Mouse (Mus musculus): ENCODE data around the gene Olfr959. TPM values are rescaled to one million over a fixed set of nuclear protein-coding genes. Genes with fewer than 3 reads are reported as not detected.

Gene Olfr959
- polyA plus RNA-seq, 1 experiment, result not detected

GRCm38 (mm10) chr9:39553946-39554345, 21.4 kb downstream of the Olfr959 start, which contains the start of gene Olfr958:
Gene Olfr958 (minus strand): TSS chr9:39554054.
- 80% methylated on average over 2 of the region's 2 CpGs for WGBS

GRCm38 (mm10) chr9:39550806-39551205, 24.6 kb downstream of the Olfr959 start:
- no peak for DNase-seq
- Histone ChIP-seq H3K4me3 (ENCODE audit: control insufficient read depth, insufficient read depth, low read length) (no peak overlapping the region), H3K36me3 (ENCODE audit: control insufficient read depth, insufficient read depth, low read length) (no peaks in the 10 kb centered on the region), H3K27ac (ENCODE audit: control insufficient read depth, insufficient read depth, low read length) (no peak overlapping the region), H3K27me3 (ENCODE audit: control insufficient read depth, insufficient read depth, low read length) (no peaks in the 10 kb centered on the region), H3K4me1 (replicated peaks; ENCODE audit: control insufficient read depth, insufficient read depth, low read length) (no peaks in the 10 kb centered on the region)
- WGBS, result 88% methylated on average over 5 of the region's 5 CpGs
- TF ChIP-seq CTCF (IDR thresholded peaks at IDR 0.05; ENCODE audit: borderline replicate concordance, control insufficient read depth, extremely low read depth, insufficient read depth, low read length, poor library complexity) (no peak), POLR2A (IDR thresholded peaks at IDR 0.05; ENCODE audit: control insufficient read depth, extremely low read depth, insufficient read depth, low read length, poor library complexity) (no peak)

More at GRCm38 (mm10) chr9:39553946-39554345, 21.4 kb downstream of the Olfr959 start, which contains the start of gene Olfr958:
- no peaks in the 10 kb centered on the region for H3K36me3 ChIP-seq (ENCODE audit: control insufficient read depth, insufficient read depth, low read length)
- H3K27me3 ChIP-seq (ENCODE audit: control insufficient read depth, insufficient read depth, low read length), result no peaks in the 10 kb centered on the region
- DNase-seq, result no peak
- no peak within 1 kb of the TSS for H3K27ac ChIP-seq (ENCODE audit: control insufficient read depth, insufficient read depth, low read length)
- TF ChIP-seq CTCF (IDR thresholded peaks at IDR 0.05; ENCODE audit: borderline replicate concordance, control insufficient read depth, extremely low read depth, insufficient read depth, low read length, poor library complexity), result no peak
- TF ChIP-seq POLR2A (IDR thresholded peaks at IDR 0.05; ENCODE audit: control insufficient read depth, extremely low read depth, insufficient read depth, low read length, poor library complexity), result no peak
- H3K4me3 ChIP-seq (ENCODE audit: control insufficient read depth, insufficient read depth, low read length), result no peak within 1 kb of the TSS
- no peaks in the 10 kb centered on the region for H3K4me1 ChIP-seq (replicated peaks; ENCODE audit: control insufficient read depth, insufficient read depth, low read length)

- H3K27me3 ChIP-seq (ENCODE audit: control insufficient read depth, insufficient read depth, low read length), result no peaks in the 10 kb centered on the region
- H3K36me3 ChIP-seq (ENCODE audit: control insufficient read depth, insufficient read depth, low read length), result no peaks in the 10 kb centered on the region
- 91% methylated on average over 1 of the region's 1 CpGs for WGBS
- H3K4me3 ChIP-seq (ENCODE audit: control insufficient read depth, insufficient read depth, low read length), result no peak overlapping the region
- no peaks in the 10 kb centered on the region for H3K4me1 ChIP-seq (replicated peaks; ENCODE audit: control insufficient read depth, insufficient read depth, low read length)
- DNase-seq, result no peak
- no peak for TF ChIP-seq CTCF (IDR thresholded peaks at IDR 0.05; ENCODE audit: borderline replicate concordance, control insufficient read depth, extremely low read depth, insufficient read depth, low read length, poor library complexity)
- TF ChIP-seq POLR2A (IDR thresholded peaks at IDR 0.05; ENCODE audit: control insufficient read depth, extremely low read depth, insufficient read depth, low read length, poor library complexity), result no peak
- H3K27ac ChIP-seq (ENCODE audit: control insufficient read depth, insufficient read depth, low read length), result no peak overlapping the region
These were observed 51.6 kb downstream of the Olfr959 start for GRCm38 (mm10) chr9:39523616-39524285.

Other genes with a start within 250 kb of the Olfr959 start
- gene Olfr948, start 249.5 kb downstream of the Olfr959 start, polyA plus RNA-seq (2012; rRNA removed), result not detected in 2 replicates
- gene Olfr951, start 188.2 kb downstream of the Olfr959 start, polyA plus RNA-seq (2012; rRNA removed), result not detected in 2 replicates
- gene Olfr952, start 148.4 kb downstream of the Olfr959 start, polyA plus RNA-seq (2012; rRNA removed), result not detected in 2 replicates
- gene Olfr954, start 118.9 kb downstream of the Olfr959 start, polyA plus RNA-seq (2012; rRNA removed), result not detected in 2 replicates
- not detected in 2 replicates for gene Olfr955, start 103.6 kb downstream of the Olfr959 start, polyA plus RNA-seq (2012; rRNA removed)
- not detected in 2 replicates for gene Olfr44, start 81.6 kb downstream of the Olfr959 start, polyA plus RNA-seq (2012; rRNA removed)
- not detected in 2 replicates for gene Olfr957, start 59.8 kb downstream of the Olfr959 start, polyA plus RNA-seq (2012; rRNA removed)
- gene Olfr958, start 21.5 kb downstream of the Olfr959 start, polyA plus RNA-seq (2012; rRNA removed), result not detected in 2 replicates
- 0.63 and 1.1 TPM in 2 replicates for gene AW551984, start 28.8 kb upstream of the Olfr959 start, polyA plus RNA-seq (2012; rRNA removed)
- not detected in 2 replicates for gene Olfr148, start 35.1 kb upstream of the Olfr959 start, polyA plus RNA-seq (2012; rRNA removed)
- not detected in 2 replicates for gene Olfr960, start 45.8 kb upstream of the Olfr959 start, polyA plus RNA-seq (2012; rRNA removed)
- gene Olfr961, start 69.5 kb upstream of the Olfr959 start, polyA plus RNA-seq (2012; rRNA removed), result not detected in 2 replicates
- not detected in 2 replicates for gene Olfr963, start 91.6 kb upstream of the Olfr959 start, polyA plus RNA-seq (2012; rRNA removed)
- gene Olfr149, start 131.5 kb upstream of the Olfr959 start, polyA plus RNA-seq (2012; rRNA removed), result not detected in 2 replicates
- gene Olfr965, start 135.8 kb upstream of the Olfr959 start, polyA plus RNA-seq (2012; rRNA removed), result not detected in 2 replicates
- not detected in 2 replicates for gene Olfr150, start 155.4 kb upstream of the Olfr959 start, polyA plus RNA-seq (2012; rRNA removed)
- not detected in 2 replicates for gene Olfr967, start 170.7 kb upstream of the Olfr959 start, polyA plus RNA-seq (2012; rRNA removed)
- not detected in 2 replicates for gene Olfr968, start 207.7 kb upstream of the Olfr959 start, polyA plus RNA-seq (2012; rRNA removed)
- gene Olfr969, start 215.4 kb upstream of the Olfr959 start, polyA plus RNA-seq (2012; rRNA removed), result not detected in 2 replicates
- not detected in 2 replicates for gene Olfr970, start 233.3 kb upstream of the Olfr959 start, polyA plus RNA-seq (2012; rRNA removed)

Data from thymus, adult 2 months (tissue).